Mouse (Mus musculus) hematopoietic stem cell, adult 5-6 weeks (primary cell): ENCODE data around the gene Tmem98. TPM values are rescaled to one million over a fixed set of nuclear protein-coding genes. Genes with fewer than 3 reads are reported as not detected.

Experiments used
- ATAC-seq, 2 experiments: fragments of 125-278 bp in 1 of 2; replicated peaks in 1 of 2; 2 replicates each; pipeline ENCODE4 v1.8.0; 2016 to 2017; ENCODE audit warnings: inconsistent platforms in 2 of 2, mild to moderate bottlenecking in 2 of 2, moderate number of reproducible peaks in 2 of 2, low read depth in 1 of 2, moderate TSS enrichment in 1 of 2; ENCODE audit not compliant: low FRiP score in 2 of 2, poor library complexity in 2 of 2, severe bottlenecking in 2 of 2, insufficient read depth in 1 of 2, low TSS enrichment in 1 of 2
- total RNA-seq: library from RNA; stranded (forward); fragments of 172-1452, 232-1000 nt; gene quantifications from 2 replicates; pipeline ENCODE4 v1.2.3, GENCODE M21; 2017

Gene Tmem98
- total RNA-seq, 1 experiment from 2014 or later: 19.8 TPM

DNA sequence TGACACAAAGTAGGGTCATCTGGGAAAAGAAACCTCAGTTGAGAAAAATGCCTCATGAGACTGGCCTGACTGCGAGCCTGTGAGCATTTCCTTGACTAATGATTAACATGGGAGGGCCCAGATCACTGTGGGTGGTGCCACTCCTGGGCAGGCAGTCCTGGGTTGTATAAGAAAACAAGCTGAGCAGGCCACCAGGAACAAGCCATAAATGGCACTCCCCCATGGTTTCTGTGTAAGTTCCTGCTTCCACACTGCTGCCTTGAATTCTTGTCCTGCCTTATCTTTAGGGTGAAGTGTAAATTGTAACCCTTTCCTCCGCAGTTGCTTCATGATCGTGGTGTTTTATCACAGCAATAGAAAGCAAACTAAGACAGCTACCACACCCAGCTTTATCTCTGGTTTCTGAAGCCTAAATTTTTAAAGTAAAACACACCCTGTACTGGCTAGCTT lies 25.7 kb upstream of the Tmem98 start:
- ATAC-seq: no peak

DNA sequence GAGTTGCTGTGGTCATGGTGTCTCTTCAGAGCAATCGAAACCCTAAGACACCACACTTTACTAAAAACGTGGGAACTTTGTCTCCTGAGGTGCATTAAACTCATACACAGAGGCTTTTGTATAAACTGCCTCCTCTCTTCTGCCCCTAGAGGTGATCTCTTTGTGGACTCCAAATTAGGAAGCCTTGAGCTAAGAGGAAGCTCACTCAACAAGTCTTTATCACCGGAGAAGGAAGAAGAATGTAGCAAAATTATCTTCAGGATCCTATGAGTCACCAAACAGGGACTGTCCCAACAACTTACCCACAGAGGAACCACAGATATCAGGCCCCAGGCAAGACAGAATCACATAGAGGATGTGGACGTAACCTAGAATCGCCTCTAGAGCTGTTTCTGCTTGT lies 24.3 kb upstream of the Tmem98 start:
- ATAC-seq: peak; percentile 64 to 77; a peak in 3 of 4 replicates

GRCm38 (mm10) chr11:80789647-80790240 lies 20.2 kb upstream of the Tmem98 start:
- no peak for ATAC-seq

DNA sequence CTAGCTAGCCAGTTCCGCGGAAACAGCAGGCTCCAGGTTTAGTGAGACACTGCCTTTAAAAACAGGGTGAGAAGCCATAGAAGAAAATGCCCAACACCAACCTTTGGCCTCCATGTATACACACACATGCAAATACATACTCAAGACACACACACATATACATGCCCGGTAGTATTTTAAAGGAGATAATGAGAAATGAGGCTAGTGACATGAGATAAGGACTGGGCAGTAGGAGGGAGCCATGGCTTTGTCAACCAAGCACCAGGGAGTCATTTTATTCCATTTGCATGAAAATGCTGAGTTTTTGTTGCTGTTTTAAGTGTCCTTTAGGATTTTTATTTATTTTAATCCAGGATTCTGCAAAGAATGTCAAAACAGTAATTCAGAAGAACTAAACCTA lies 19.6 kb upstream of the Tmem98 start:
- ATAC-seq: no peak

DNA sequence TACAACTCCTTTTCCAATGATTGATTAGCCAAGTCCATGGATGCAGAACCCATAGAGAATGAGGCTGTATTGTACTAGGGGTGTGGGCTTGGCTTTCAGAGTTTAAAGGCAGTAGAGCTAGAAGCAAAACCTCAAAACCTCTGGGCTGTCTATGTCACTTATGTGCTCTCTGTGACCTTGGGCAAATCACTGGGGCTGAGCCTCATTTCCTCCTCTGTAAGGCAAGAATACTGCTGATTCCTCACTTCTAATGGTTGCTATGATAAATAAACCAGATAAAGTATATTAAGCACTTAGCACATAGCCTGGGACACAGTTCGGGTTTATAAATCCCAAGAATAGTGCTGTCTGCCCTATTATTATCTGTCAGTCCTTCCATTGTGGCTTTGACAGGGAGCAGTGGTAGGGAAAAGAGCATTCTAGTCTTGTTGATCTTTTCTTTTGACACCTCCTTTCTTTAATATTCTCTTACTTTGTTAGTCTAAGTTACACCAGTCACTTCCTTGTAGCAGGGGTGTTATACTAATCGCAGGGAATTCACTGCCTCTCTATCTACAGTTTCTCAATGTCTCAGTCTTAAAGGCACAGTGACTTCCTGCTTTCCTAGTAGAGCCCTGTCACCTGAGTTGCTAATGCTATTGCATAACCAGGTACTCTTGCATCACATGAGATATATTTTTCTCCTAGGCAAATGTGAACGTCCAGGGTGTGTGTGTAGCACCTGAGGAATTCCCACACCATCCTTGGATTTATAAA lies 18.1 kb upstream of the Tmem98 start:
- ATAC-seq: no peak; a peak in 1 of 4 replicates

- no peak for ATAC-seq
These were observed 16.6 kb upstream of the Tmem98 start for GRCm38 (mm10) chr11:80793386-80793785.

- no peak for ATAC-seq
These were observed 15.7 kb upstream of the Tmem98 start for GRCm38 (mm10) chr11:80794290-80794689.

- ATAC-seq: no peak
These were observed 14.5 kb upstream of the Tmem98 start for GRCm38 (mm10) chr11:80795431-80795830.

DNA sequence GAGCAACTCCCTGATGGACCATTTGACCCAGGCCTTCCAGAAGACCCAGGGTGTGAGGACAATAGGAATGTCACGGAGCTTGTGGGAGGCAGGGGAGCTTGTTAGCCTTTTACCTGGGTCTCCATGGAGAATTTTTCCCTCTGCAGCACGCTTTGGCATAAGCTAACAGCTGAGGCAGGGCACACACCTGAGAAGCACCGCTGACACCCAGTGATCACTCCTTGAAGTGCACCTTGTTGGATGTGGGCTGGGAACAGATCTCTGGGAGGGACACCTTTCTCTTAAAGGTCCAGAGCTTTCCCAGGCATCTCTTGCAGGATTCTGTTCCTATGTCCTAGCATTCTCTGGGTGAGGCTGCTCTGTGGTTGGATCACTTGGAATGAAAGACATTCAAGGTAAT lies 10.0 kb upstream of the Tmem98 start:
- ATAC-seq: no peak; a peak in 1 of 4 replicates

GRCm38 (mm10) chr11:80802706-80803105 lies 7.3 kb upstream of the Tmem98 start:
- no peak for ATAC-seq

DNA sequence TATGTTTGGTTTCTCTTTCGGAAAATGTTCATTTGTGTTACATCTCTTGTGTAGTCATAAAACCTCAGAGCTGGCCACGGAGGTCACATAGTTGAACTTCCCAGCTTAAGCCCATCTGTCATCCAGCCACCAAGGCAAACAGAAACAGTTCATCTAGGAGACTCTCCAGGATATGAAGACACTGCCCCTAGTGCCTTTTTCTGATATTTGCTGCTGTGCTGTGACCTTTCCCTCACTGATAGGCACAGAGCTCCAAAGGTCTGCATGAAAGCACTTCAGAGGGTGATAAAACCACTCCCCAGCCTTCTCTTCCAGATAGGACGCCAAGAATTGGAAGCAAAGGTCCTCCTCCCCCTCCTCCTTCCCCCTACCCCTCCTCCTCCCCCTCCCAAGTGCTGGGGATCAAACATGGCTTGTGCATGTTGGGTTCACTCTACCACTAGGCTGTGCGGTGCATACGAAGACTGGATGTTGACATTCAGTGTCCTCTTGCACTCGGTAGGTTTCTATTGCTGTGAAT lies 1.4 kb upstream of the Tmem98 start:
- no peak for ATAC-seq

GRCm38 (mm10) chr11:80809666-80809992 lies 346 bp upstream of the Tmem98 start:
- no peak for ATAC-seq

- no peak for ATAC-seq
These were observed 1.2 kb downstream of the Tmem98 start for GRCm38 (mm10) chr11:80811156-80811555.

- no peak for ATAC-seq
These were observed 5.4 kb downstream of the Tmem98 start for GRCm38 (mm10) chr11:80815354-80815753.

GRCm38 (mm10) chr11:80818060-80818697 lies 8.2 kb downstream of the Tmem98 start:
- peak in 1 of 2 experiments; percentile 75; a peak in 3 of 4 replicates for ATAC-seq

DNA sequence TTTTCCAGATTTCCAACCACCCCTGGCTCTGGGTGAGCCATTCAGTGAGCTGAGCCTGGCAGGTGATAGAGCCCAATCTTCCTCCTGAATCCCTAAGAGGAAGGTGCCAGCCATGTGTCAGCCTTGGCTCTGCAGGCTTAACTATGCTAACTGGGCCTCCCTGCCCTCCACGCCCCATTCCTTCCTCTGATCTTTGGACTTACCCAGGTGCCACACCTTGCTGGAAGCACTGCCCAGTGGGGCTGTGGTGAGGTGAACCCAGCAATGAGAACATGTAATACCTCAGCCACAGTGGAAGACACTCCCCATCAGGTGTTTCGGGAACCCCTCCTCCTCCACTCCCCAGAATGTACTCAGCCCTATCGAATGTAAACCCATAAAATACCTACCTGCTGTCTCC lies 10.1 kb downstream of the Tmem98 start:
- ATAC-seq: no peak

- peak in 1 of 2 experiments; percentile 37; a peak in 1 of 4 replicates for ATAC-seq
These were observed 11.3 kb downstream of the Tmem98 start for GRCm38 (mm10) chr11:80821296-80821695.

- no peak for ATAC-seq
These were observed 11.8 kb downstream of the Tmem98 start for GRCm38 (mm10) chr11:80821794-80822193.
